Mouse (Mus musculus) liver, embryonic 11.5 days (tissue): ENCODE data around the gene Fyn. TPM values are rescaled to one million over a fixed set of nuclear protein-coding genes. Genes with fewer than 3 reads are reported as not detected.

Experiments used
- ATAC-seq: fragments of 200-750 bp; cut with Nextera tagmentation; replicated peaks from 2 replicates; pipeline ENCODE4 v1.8.0; 2017; ENCODE audit warnings: moderate number of reproducible peaks, mild to moderate bottlenecking, moderate TSS enrichment, moderate library complexity; ENCODE audit not compliant: low FRiP score
- DNase-seq: peaks from one replicate; pipeline ENCODE4 v3.0.0-alpha.2; 2017; ENCODE audit warnings: low spot score
- H3K27ac ChIP-seq: fragments of 300-500 bp; sonication (generic); 2 replicates; pipeline ENCODE4 v1.5.1; 2014; ENCODE audit warnings: mild to moderate bottlenecking, low read depth, low read length, control low read depth
- H3K27me3 ChIP-seq: fragments of 300-500 bp; sonication (generic); replicated peaks from 2 replicates; pipeline ENCODE4 v1.6.1; 2014; ENCODE audit warnings: low read length, mixed read lengths; ENCODE audit not compliant: control insufficient read depth, insufficient read depth
- H3K36me3 ChIP-seq: fragments of 300-500 bp; sonication (generic); 2 replicates; pipeline ENCODE4 v1.6.1; 2014; ENCODE audit warnings: mild to moderate bottlenecking, low read length, moderate library complexity, mixed read lengths; ENCODE audit not compliant: control insufficient read depth, insufficient read depth
- H3K4me1 ChIP-seq: fragments of 300-500 bp; sonication (generic); replicated peaks from 2 replicates; pipeline ENCODE4 v1.6.1; 2014; ENCODE audit warnings: low read length, mixed read lengths; ENCODE audit not compliant: control insufficient read depth, insufficient read depth
- H3K4me2 ChIP-seq: fragments of 300-500 bp; sonication (generic); 2 replicates; pipeline ENCODE4 v1.6.1; 2014; ENCODE audit warnings: mild to moderate bottlenecking, control low read depth, moderate library complexity
- H3K4me3 ChIP-seq: fragments of 300-500 bp; sonication (generic); 2 replicates; pipeline ENCODE4 v1.5.1; 2014; ENCODE audit warnings: low read depth, low read length, control low read depth
- H3K9ac ChIP-seq: fragments of 300-500 bp; sonication (generic); 2 replicates; pipeline ENCODE4 v1.6.1; 2014; ENCODE audit warnings: low read depth, low read length, control low read depth
- H3K9me3 ChIP-seq: fragments of 300-500 bp; sonication (generic); 2 replicates; pipeline ENCODE4 v1.6.1; 2016; ENCODE audit warnings: low read length, inconsistent platforms, mixed read lengths; ENCODE audit not compliant: control insufficient read depth
- WGBS: fragments of 180-500 bp; shearing (Covaris S2); extraction: QIAGEN DNeasy Blood & Tissue Kit; methylation state at CpG from one replicate; pipeline ENCODE4 v1.1.7; 2014; 5-methylcytosine and 5-hydroxymethylcytosine counted together
- polyA plus RNA-seq: library from polyadenylated mRNA; unstranded; fragments of >200 nt; fragmentation: Nextera tagmentation; extraction: Ambion mirVana; gene quantifications from 2 replicates; pipeline ENCODE4 v1.2.1, GENCODE M21; 2014

Fyn gene
- polyA plus RNA-seq, 1 experiment from 2014 or later: 19.3 TPM

GRCm38 (mm10) chr10:39400155-39400554, 31.5 kb downstream of the Fyn start:
- Histone ChIP-seq H3K9ac (no peak overlapping the region), H3K9me3 (no peaks in the 10 kb centered on the region), H3K4me1 (no peaks in the 10 kb centered on the region), H3K27ac (no peak overlapping the region), H3K36me3 (peaks cover 4% of the 10 kb centered on the region; the same call in 1 of the 2 replicates), H3K27me3 (no peaks in the 10 kb centered on the region), H3K4me2 (no peak overlapping the region), H3K4me3 (no peak overlapping the region)
- DNase-seq (no peak), ATAC-seq (no peak)
- 92% methylated on average over 5 of the region's 5 CpGs for WGBS

GRCm38 (mm10) chr10:39402487-39402886, 33.8 kb downstream of the Fyn start:
- 58% methylated on average over 6 of the region's 6 CpGs for WGBS
- no peaks in the 10 kb centered on the region for H3K27me3 ChIP-seq
- no peak overlapping the region for H3K9ac ChIP-seq
- H3K27ac ChIP-seq: no peak overlapping the region
- H3K36me3 ChIP-seq: peaks cover 2% of the 10 kb centered on the region; the same call in 1 of the 2 replicates
- H3K4me2 ChIP-seq: no peak overlapping the region
- H3K4me1 ChIP-seq: peaks cover 3% of the 10 kb centered on the region; the same call in 1 of the 2 replicates
- H3K4me3 ChIP-seq: no peak overlapping the region
- DNase-seq (no peak), ATAC-seq (no peak)
- no peaks in the 10 kb centered on the region for H3K9me3 ChIP-seq

GRCm38 (mm10) chr10:39403706-39404105, 35.1 kb downstream of the Fyn start:
- WGBS: 83% methylated on average over 6 of the region's 6 CpGs
- no peak overlapping the region for H3K4me2 ChIP-seq
- H3K4me1 ChIP-seq: peaks cover 3% of the 10 kb centered on the region; the same call in 1 of the 2 replicates
- no peaks in the 10 kb centered on the region for H3K27me3 ChIP-seq
- peaks cover 2% of the 10 kb centered on the region; the same call in 1 of the 2 replicates for H3K36me3 ChIP-seq
- H3K27ac ChIP-seq: no peak overlapping the region
- no peak overlapping the region for H3K4me3 ChIP-seq
- DNase-seq: no peak
- ATAC-seq: no peak
- H3K9ac ChIP-seq: no peak overlapping the region
- H3K9me3 ChIP-seq: no peaks in the 10 kb centered on the region

GRCm38 (mm10) chr10:39404175-39404574, 35.5 kb downstream of the Fyn start:
- DNase-seq: no peak
- WGBS: 88% methylated on average over 4 of the region's 4 CpGs

GRCm38 (mm10) chr10:39405982-39406797, 37.5 kb downstream of the Fyn start:
- DNase-seq: no peak
- Histone ChIP-seq H3K9me3 (no peaks in the 10 kb centered on the region), H3K4me1 (peaks cover 3% of the 10 kb centered on the region; the same call in 1 of the 2 replicates), H3K4me3 (no peak overlapping the region), H3K27me3 (no peaks in the 10 kb centered on the region), H3K27ac (no peak overlapping the region), H3K36me3 (peaks cover 2% of the 10 kb centered on the region; the same call in 1 of the 2 replicates), H3K9ac (no peak overlapping the region), H3K4me2 (no peak overlapping the region)
- 65% methylated on average over 10 of the region's 10 CpGs for WGBS
- ATAC-seq: 0 out of 2 replicates have a peak, but pooled peaks have one; percentile 39

More at GRCm38 (mm10) chr10:39404175-39404574, 35.5 kb downstream of the Fyn start:
- Histone ChIP-seq H3K27me3 (no peaks in the 10 kb centered on the region), H3K9me3 (no peaks in the 10 kb centered on the region), H3K4me3 (no peak overlapping the region), H3K36me3 (peaks cover 2% of the 10 kb centered on the region; the same call in 1 of the 2 replicates), H3K9ac (no peak overlapping the region), H3K4me2 (no peak overlapping the region), H3K27ac (no peak overlapping the region), H3K4me1 (peaks cover 3% of the 10 kb centered on the region; the same call in 1 of the 2 replicates)
- no peak for ATAC-seq

DNA sequence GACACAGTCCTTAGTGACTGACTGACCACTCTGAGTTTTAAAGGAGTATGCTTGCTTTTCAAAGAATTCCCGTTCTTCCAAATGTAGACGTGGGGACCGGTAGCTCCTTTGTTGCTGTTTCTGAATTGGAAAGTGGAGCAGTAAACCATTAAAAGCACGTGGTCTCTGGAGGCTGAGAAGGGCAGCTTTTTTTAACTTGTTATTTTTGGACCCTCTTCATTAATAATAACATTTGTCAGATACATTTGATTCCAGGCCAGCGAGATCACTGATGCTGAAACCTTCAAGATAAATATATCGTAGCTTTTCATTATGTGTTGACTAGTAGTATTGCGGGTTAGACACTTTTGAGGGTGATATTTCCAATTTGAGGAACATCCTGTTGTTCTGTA, 38.1 kb downstream of the Fyn start:
- 83% methylated on average over 7 of the region's 7 CpGs for WGBS
- no peak overlapping the region for H3K27ac ChIP-seq
- no peak overlapping the region for H3K4me2 ChIP-seq
- no peaks in the 10 kb centered on the region for H3K27me3 ChIP-seq
- no peaks in the 10 kb centered on the region; the same call in 1 of the 2 replicates for H3K36me3 ChIP-seq
- ATAC-seq (no peak), DNase-seq (no peak)
- H3K4me3 ChIP-seq: no peak overlapping the region
- H3K9me3 ChIP-seq: no peaks in the 10 kb centered on the region
- H3K4me1 ChIP-seq: peaks cover 5% of the 10 kb centered on the region
- H3K9ac ChIP-seq: no peak overlapping the region

- no peaks in the 10 kb centered on the region for H3K27me3 ChIP-seq
- 87% methylated on average over 2 of the region's 2 CpGs for WGBS
- peaks cover 13% of the 10 kb centered on the region for H3K4me1 ChIP-seq
- DNase-seq: no peak
- H3K27ac ChIP-seq: no peak overlapping the region
- H3K9me3 ChIP-seq: no peaks in the 10 kb centered on the region
- ATAC-seq: no peak
- H3K4me2 ChIP-seq: no peak overlapping the region
- no peak overlapping the region for H3K4me3 ChIP-seq
- no peak overlapping the region for H3K9ac ChIP-seq
- no peaks in the 10 kb centered on the region for H3K36me3 ChIP-seq
Observed at GRCm38 (mm10) chr10:39407553-39407952, 38.9 kb downstream of the Fyn start.

DNA sequence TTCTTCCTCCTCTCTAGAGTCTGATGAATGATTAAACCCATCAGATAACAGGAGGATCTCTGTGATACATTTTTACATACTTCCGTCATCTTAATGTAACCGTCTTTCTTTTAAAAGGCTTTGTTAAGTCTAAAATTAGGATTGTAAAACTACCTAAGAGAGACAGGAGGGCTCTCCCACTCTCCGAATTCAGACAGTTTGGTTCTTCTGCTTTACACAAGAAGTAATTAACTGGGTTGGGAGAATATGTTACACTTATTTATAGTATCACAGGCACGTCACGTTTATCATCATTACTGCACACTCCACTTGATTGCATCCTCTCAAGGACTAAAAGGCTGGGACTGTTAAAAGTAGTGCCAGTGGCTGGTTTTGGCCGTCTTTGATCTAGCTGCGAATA, 40.9 kb downstream of the Fyn start:
- Histone ChIP-seq H3K36me3 (no peaks in the 10 kb centered on the region), H3K27ac (no peak overlapping the region), H3K27me3 (no peaks in the 10 kb centered on the region), H3K4me2 (no peak overlapping the region), H3K4me3 (no peak overlapping the region), H3K9me3 (no peaks in the 10 kb centered on the region), H3K4me1 (peaks cover 20% of the 10 kb centered on the region), H3K9ac (no peak overlapping the region)
- ATAC-seq (no peak), DNase-seq (no peak)
- 73% methylated on average over 7 of the region's 7 CpGs for WGBS
